Mouse (Mus musculus) layer of hippocampus, postnatal 36 days (tissue): ENCODE measurements around the gene Rnf8. TPM values are rescaled to one million over a fixed set of nuclear protein-coding genes. Genes with fewer than 3 reads are reported as not detected.

ENCODE experiments used
- DNase-seq, 2 experiments: peaks; one replicate each; pipeline ENCODE4 v3.0.0; 2022
- total RNA-seq, 2 experiments: library from RNA; stranded (reverse); gene quantifications; 2 replicates each; pipeline ENCODE4 v1.2.3; 2021

Rnf8 gene
- total RNA-seq, 2 experiments from 2014 or later = 47.4 to 47.9 TPM

GRCm38 (mm10) chr17:29627285-29627684, 12.7 kb downstream of the Rnf8 start:
- no peak for DNase-seq

- no peak for DNase-seq
Observed at GRCm38 (mm10) chr17:29628946-29629345, 14.4 kb downstream of the Rnf8 start.

- no peak for DNase-seq
Observed at GRCm38 (mm10) chr17:29629620-29630019, 15.0 kb downstream of the Rnf8 start.

GRCm38 (mm10) chr17:29632312-29632711, 17.7 kb downstream of the Rnf8 start:
- DNase-seq = no peak

GRCm38 (mm10) chr17:29635492-29635891, 20.9 kb downstream of the Rnf8 start:
- peak; percentile 22 to 37 for DNase-seq

- peak; percentile 36 to 39 for DNase-seq
Observed at GRCm38 (mm10) chr17:29636118-29636517, 21.5 kb downstream of the Rnf8 start.

GRCm38 (mm10) chr17:29637377-29637776, 22.8 kb downstream of the Rnf8 start:
- no peak for DNase-seq

GRCm38 (mm10) chr17:29637895-29638294, 23.3 kb downstream of the Rnf8 start:
- no peak for DNase-seq

GRCm38 (mm10) chr17:29640971-29641370, 26.4 kb downstream of the Rnf8 start:
- no peak for DNase-seq

- DNase-seq = no peak
Observed at GRCm38 (mm10) chr17:29642219-29642618, 27.6 kb downstream of the Rnf8 start.

- DNase-seq = no peak
Observed at GRCm38 (mm10) chr17:29658249-29658648, 43.7 kb downstream of the Rnf8 start.

- peak; percentile 95 to 96 for DNase-seq
Observed at GRCm38 (mm10) chr17:29660076-29660761, 45.6 kb downstream of the Rnf8 start, which contains the start of gene Cmtr1. TSS of gene Cmtr1 (plus strand) at chr17:29660595.

- no peak for DNase-seq
Observed at GRCm38 (mm10) chr17:29660762-29661391, 46.3 kb downstream of the Rnf8 start.

- DNase-seq = no peak
Observed at GRCm38 (mm10) chr17:29662145-29662544, 47.6 kb downstream of the Rnf8 start.

GRCm38 (mm10) chr17:29668051-29668986, 53.7 kb downstream of the Rnf8 start:
- peak; percentile 36 to 42 for DNase-seq

GRCm38 (mm10) chr17:29669030-29669429, 54.4 kb downstream of the Rnf8 start:
- DNase-seq = no peak

GRCm38 (mm10) chr17:29669936-29670335, 55.3 kb downstream of the Rnf8 start:
- no peak for DNase-seq

GRCm38 (mm10) chr17:29671021-29671420, 56.4 kb downstream of the Rnf8 start:
- DNase-seq = no peak

- no peak for DNase-seq
Observed at GRCm38 (mm10) chr17:29673325-29673724, 58.7 kb downstream of the Rnf8 start.

GRCm38 (mm10) chr17:29678526-29678925, 63.9 kb downstream of the Rnf8 start:
- DNase-seq = no peak

GRCm38 (mm10) chr17:29679038-29679767, 64.6 kb downstream of the Rnf8 start:
- DNase-seq = no peak

GRCm38 (mm10) chr17:29680174-29680573, 65.6 kb downstream of the Rnf8 start:
- no peak for DNase-seq
